Mouse (Mus musculus): ENCODE measurements around the gene Gm6793.

The Gm6793 gene

GRCm38 (mm10) chr8:112014936-112015335 is at the start of gene Gm6793:
TSS of gene Gm6793 (minus strand) at chr8:112015036.
- DNase-seq (ENCODE audit: extremely low spot score, low spot score), result no peak

GRCm38 (mm10) chr8:112061372-112061771 is 46.5 kb upstream of the Gm6793 start:
- no peak for DNase-seq (ENCODE audit: extremely low spot score, low spot score)

- DNase-seq (ENCODE audit: extremely low spot score, low spot score), result no peak
Observed at GRCm38 (mm10) chr8:112054456-112054855, 39.6 kb upstream of the Gm6793 start.

- DNase-seq (ENCODE audit: extremely low spot score, low spot score), result no peak
Observed at GRCm38 (mm10) chr8:112051537-112051936, 36.7 kb upstream of the Gm6793 start.

- DNase-seq (ENCODE audit: extremely low spot score, low spot score), result no peak
Observed at GRCm38 (mm10) chr8:112049984-112050383, 35.1 kb upstream of the Gm6793 start.

GRCm38 (mm10) chr8:112048293-112048692 is 33.5 kb upstream of the Gm6793 start:
- DNase-seq (ENCODE audit: extremely low spot score, low spot score), result no peak

- DNase-seq (ENCODE audit: extremely low spot score, low spot score), result peak; percentile 80
Observed at GRCm38 (mm10) chr8:112045896-112046295, 31.1 kb upstream of the Gm6793 start.

GRCm38 (mm10) chr8:112045182-112045581 is 30.3 kb upstream of the Gm6793 start:
- DNase-seq (ENCODE audit: extremely low spot score, low spot score), result no peak

GRCm38 (mm10) chr8:112037521-112037920 is 22.7 kb upstream of the Gm6793 start:
- no peak for DNase-seq (ENCODE audit: extremely low spot score, low spot score)

GRCm38 (mm10) chr8:112034603-112035002 is 19.8 kb upstream of the Gm6793 start:
- DNase-seq (ENCODE audit: extremely low spot score, low spot score), result peak; percentile 70

GRCm38 (mm10) chr8:112033071-112033470 is 18.2 kb upstream of the Gm6793 start:
- no peak for DNase-seq (ENCODE audit: extremely low spot score, low spot score)

GRCm38 (mm10) chr8:112030663-112031062 is 15.8 kb upstream of the Gm6793 start:
- DNase-seq (ENCODE audit: extremely low spot score, low spot score), result no peak

- no peak for DNase-seq (ENCODE audit: extremely low spot score, low spot score)
Observed at GRCm38 (mm10) chr8:112029455-112029854, 14.6 kb upstream of the Gm6793 start.

- peak; percentile 61 for DNase-seq (ENCODE audit: extremely low spot score, low spot score)
Observed at GRCm38 (mm10) chr8:112011816-112012242, 3.0 kb downstream of the Gm6793 start.

GRCm38 (mm10) chr8:112010997-112011815 is 3.6 kb downstream of the Gm6793 start, which contains the start of the genes Kars and Terf2ip:
TSS of gene Kars (minus strand) at chr8:112011323.
TSS of gene Terf2ip (plus strand) at chr8:112011398.
- peak; percentile 92 for DNase-seq (ENCODE audit: extremely low spot score, low spot score)

GRCm38 (mm10) chr8:112009558-112009957 is 5.3 kb downstream of the Gm6793 start:
- DNase-seq (ENCODE audit: extremely low spot score, low spot score), result no peak

GRCm38 (mm10) chr8:112007669-112008068 is 7.2 kb downstream of the Gm6793 start:
- DNase-seq (ENCODE audit: extremely low spot score, low spot score), result no peak

GRCm38 (mm10) chr8:112005601-112006000 is 9.2 kb downstream of the Gm6793 start:
- no peak for DNase-seq (ENCODE audit: extremely low spot score, low spot score)

GRCm38 (mm10) chr8:112004754-112005153 is 10.1 kb downstream of the Gm6793 start:
- no peak for DNase-seq (ENCODE audit: extremely low spot score, low spot score)

- no peak for DNase-seq (ENCODE audit: extremely low spot score, low spot score)
Observed at GRCm38 (mm10) chr8:111992703-111993039, 22.2 kb downstream of the Gm6793 start.

GRCm38 (mm10) chr8:111992013-111992702 is 22.7 kb downstream of the Gm6793 start, which contains the start of gene Adat1:
TSS of gene Adat1 (minus strand) at chr8:111992302.
- DNase-seq (ENCODE audit: extremely low spot score, low spot score), result peak; percentile 86

- DNase-seq (ENCODE audit: extremely low spot score, low spot score), result no peak
Observed at GRCm38 (mm10) chr8:111991278-111991677, 23.6 kb downstream of the Gm6793 start.

All from neural tube, embryonic 10.5 days (tissue).